Mouse (Mus musculus) heart, embryonic 11.5 days (tissue): ENCODE measurements around the gene Agpat4. TPM values are rescaled to one million over a fixed set of nuclear protein-coding genes. Genes with fewer than 3 reads are reported as not detected.

Experiments used
- ATAC-seq: fragments of 200-750 bp; cut with Nextera tagmentation; replicated peaks from 2 replicates; pipeline ENCODE4 v1.8.0; 2017; ENCODE audit warnings: moderate library complexity; ENCODE audit not compliant: insufficient number of reproducible peaks, low FRiP score, low TSS enrichment
- H3K27ac ChIP-seq: fragments of 300-500 bp; sonication (generic); 2 replicates; pipeline ENCODE4 v1.5.1; 2014; ENCODE audit warnings: mild to moderate bottlenecking, low read depth, low read length
- H3K27me3 ChIP-seq: fragments of 300-500 bp; sonication (generic); 2 replicates; pipeline ENCODE4 v1.6.1; 2014; ENCODE audit warnings: mild to moderate bottlenecking, low read length, mixed read lengths; ENCODE audit not compliant: control insufficient read depth, insufficient read depth
- H3K36me3 ChIP-seq: fragments of 300-500 bp; sonication (generic); 2 replicates; pipeline ENCODE4 v1.6.1; 2014; ENCODE audit warnings: mild to moderate bottlenecking, low read length, moderate library complexity, mixed read lengths; ENCODE audit not compliant: control insufficient read depth, insufficient read depth
- H3K4me1 ChIP-seq: fragments of 300-500 bp; sonication (generic); 2 replicates; pipeline ENCODE4 v1.6.1; 2014; ENCODE audit warnings: low read length; ENCODE audit not compliant: control insufficient read depth, insufficient read depth
- H3K4me2 ChIP-seq: fragments of 300-500 bp; sonication (generic); 2 replicates; pipeline ENCODE4 v1.6.1; 2014; ENCODE audit warnings: mild to moderate bottlenecking, moderate library complexity
- H3K4me3 ChIP-seq: fragments of 300-500 bp; sonication (generic); 2 replicates; pipeline ENCODE4 v1.5.1; 2014; ENCODE audit warnings: low read depth, low read length
- H3K9ac ChIP-seq: fragments of 300-500 bp; sonication (generic); 2 replicates; pipeline ENCODE4 v1.6.1; 2014; ENCODE audit warnings: mild to moderate bottlenecking, low read depth, low read length, moderate library complexity
- H3K9me3 ChIP-seq: fragments of 300-500 bp; sonication (generic); replicated peaks from 2 replicates; pipeline ENCODE4 v1.6.1; 2016; ENCODE audit warnings: low read length; ENCODE audit not compliant: control insufficient read depth
- WGBS: fragments of 180-500 bp; shearing (Covaris S2); extraction: QIAGEN DNeasy Blood & Tissue Kit; methylation state at CpG from one replicate; pipeline ENCODE4 v1.1.7; 2014; ENCODE audit not compliant: insufficient replicate concordance; 5-methylcytosine and 5-hydroxymethylcytosine counted together
- polyA plus RNA-seq: library from polyadenylated mRNA; unstranded; fragments of >200 nt; fragmentation: Nextera tagmentation; extraction: Ambion mirVana; gene quantifications from 2 replicates; pipeline ENCODE4 v1.2.1, GENCODE M21; 2014

Gene Agpat4
- polyA plus RNA-seq, 1 experiment from 2014 or later: 21.0 TPM

DNA sequence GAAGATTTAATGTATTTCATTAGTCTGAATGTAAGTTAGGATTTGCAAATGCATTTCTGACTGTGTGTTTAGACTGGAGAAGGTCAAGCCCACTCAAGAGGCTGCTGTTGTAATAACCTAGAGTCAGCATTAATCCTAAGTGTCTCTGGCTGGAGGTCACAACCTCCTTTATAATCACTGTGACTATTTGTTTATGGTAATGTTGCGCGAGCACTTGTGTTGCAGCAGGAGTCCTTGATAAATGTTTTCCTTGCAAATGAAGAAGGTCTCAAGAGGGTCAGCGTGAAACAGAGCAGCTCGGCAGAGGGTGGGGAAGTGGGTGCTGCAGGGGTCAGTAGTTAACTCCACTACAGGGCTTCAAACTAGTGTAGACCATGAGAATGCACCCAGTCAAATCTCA, 57.1 kb downstream of the Agpat4 start:
- Histone ChIP-seq H3K4me1 (0 out of 2 replicates have a peak, but pooled peaks cover 3% of the 10 kb centered on the region), H3K27ac (no peak overlapping the region), H3K9ac (no peak overlapping the region), H3K9me3 (peaks cover 4% of the 10 kb centered on the region), H3K4me3 (no peak overlapping the region), H3K27me3 (no peaks in the 10 kb centered on the region), H3K36me3 (peaks cover 3% of the 10 kb centered on the region; the same call in 1 of the 2 replicates), H3K4me2 (no peak overlapping the region)
- WGBS: 64% methylated on average over 4 of the region's 4 CpGs
- ATAC-seq: no peak

DNA sequence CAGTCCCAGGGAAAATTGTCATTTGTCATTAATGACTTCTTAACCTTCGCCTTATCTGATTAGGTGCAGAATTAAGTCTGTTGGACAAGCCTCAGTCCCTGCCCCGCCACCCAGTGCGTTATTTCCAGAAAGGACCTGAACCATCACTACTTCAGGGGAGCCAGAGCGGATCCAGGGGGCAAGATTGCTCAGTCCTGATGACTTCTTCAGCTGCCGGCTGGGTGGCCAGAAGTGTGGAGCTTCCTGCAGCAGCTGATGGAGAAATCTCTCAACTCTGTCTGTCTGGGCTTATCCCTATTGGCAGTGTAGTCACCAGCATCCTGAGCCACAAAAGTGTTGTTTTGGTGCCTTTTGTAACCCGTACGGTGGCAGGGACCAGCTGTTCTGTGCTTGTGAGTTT, 60.8 kb downstream of the Agpat4 start:
- H3K36me3 ChIP-seq: peaks cover 3% of the 10 kb centered on the region; the same call in 1 of the 2 replicates
- H3K27me3 ChIP-seq: no peaks in the 10 kb centered on the region
- H3K4me1 ChIP-seq: 0 out of 2 replicates have a peak, but pooled peaks cover 3% of the 10 kb centered on the region
- no peak overlapping the region for H3K27ac ChIP-seq
- no peak overlapping the region for H3K9ac ChIP-seq
- H3K9me3 ChIP-seq: peaks cover 4% of the 10 kb centered on the region
- no peak for ATAC-seq
- no peak overlapping the region for H3K4me3 ChIP-seq
- 82% methylated on average over 7 of the region's 7 CpGs for WGBS
- no peak overlapping the region for H3K4me2 ChIP-seq

DNA sequence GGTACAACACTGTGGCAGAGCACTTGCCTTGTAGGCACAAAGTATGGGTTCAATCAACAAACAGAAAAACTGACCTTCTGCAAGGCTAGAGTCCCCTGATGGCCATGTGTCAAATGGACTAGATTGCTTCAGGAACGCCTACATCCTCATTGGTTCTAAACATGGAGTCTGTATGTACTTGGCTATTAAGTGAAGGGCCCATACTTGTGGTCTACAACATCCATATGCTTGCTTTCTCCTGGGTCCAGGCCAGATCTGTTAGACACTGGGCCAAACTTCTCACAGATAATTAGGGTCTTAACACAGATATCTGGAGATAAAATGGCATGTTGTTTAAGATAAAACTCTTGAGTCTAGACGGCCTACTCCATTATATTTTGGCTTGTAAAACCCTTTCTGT, 61.3 kb downstream of the Agpat4 start:
- H3K9me3 ChIP-seq: peaks cover 4% of the 10 kb centered on the region
- no peak overlapping the region for H3K4me3 ChIP-seq
- ATAC-seq: no peak
- no peak overlapping the region for H3K9ac ChIP-seq
- H3K27me3 ChIP-seq: no peaks in the 10 kb centered on the region
- no peak overlapping the region for H3K27ac ChIP-seq
- H3K4me2 ChIP-seq: no peak overlapping the region
- H3K36me3 ChIP-seq: peaks cover 3% of the 10 kb centered on the region; the same call in 1 of the 2 replicates
- 77% methylated on average over 2 of the region's 2 CpGs for WGBS
- H3K4me1 ChIP-seq: 0 out of 2 replicates have a peak, but pooled peaks cover 3% of the 10 kb centered on the region

DNA sequence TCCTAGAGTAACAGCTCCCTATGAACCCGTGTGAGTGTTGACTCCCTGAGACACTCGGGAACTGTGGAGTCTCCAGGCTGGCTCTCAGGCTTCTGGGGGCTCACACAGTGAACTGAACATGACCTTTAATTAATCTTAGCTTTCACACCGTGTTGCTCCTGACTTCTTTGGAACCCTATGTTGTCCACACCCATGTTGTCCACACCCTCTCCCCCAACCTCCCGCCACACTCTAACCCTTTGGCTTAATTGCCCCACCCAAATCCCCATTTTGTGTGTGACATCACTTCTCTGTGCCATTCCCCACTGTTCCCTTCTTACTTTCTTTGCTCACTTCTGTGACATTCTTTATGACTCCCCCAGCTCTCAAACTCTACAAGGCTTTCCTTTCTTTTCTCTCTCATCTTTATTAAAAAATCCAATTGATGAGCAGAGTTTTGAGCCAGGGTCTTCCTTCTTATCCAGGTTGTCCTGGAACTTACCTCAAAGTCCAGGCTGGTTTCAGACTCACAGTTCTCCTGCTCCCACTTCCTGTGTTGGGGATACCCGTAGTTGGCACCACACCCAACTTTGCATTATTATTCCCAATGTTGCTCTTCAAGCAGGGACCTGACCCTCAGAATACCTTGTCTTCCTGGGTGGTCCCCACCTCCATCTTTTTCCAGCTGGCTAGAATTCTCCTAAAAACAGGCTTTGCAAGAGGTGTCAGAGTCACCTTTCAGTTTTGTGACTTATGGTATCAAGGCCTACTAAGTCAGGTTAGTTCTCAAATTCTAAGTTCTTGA, 64.4 kb downstream of the Agpat4 start:
- no peaks in the 10 kb centered on the region for H3K36me3 ChIP-seq
- no peaks in the 10 kb centered on the region for H3K9me3 ChIP-seq
- no peaks in the 10 kb centered on the region for H3K27me3 ChIP-seq
- no peak overlapping the region for H3K4me2 ChIP-seq
- 0 out of 2 replicates have a peak, but pooled peaks cover 3% of the 10 kb centered on the region for H3K4me1 ChIP-seq
- H3K27ac ChIP-seq: 0 out of 2 replicates have a peak overlapping the region, but pooled peaks have one; percentile 22
- peak; percentile 67; the same call in 1 of the 2 replicates for ATAC-seq
- no peak overlapping the region for H3K4me3 ChIP-seq
- 65% methylated on average over 5 of the region's 5 CpGs for WGBS
- H3K9ac ChIP-seq: no peak overlapping the region

DNA sequence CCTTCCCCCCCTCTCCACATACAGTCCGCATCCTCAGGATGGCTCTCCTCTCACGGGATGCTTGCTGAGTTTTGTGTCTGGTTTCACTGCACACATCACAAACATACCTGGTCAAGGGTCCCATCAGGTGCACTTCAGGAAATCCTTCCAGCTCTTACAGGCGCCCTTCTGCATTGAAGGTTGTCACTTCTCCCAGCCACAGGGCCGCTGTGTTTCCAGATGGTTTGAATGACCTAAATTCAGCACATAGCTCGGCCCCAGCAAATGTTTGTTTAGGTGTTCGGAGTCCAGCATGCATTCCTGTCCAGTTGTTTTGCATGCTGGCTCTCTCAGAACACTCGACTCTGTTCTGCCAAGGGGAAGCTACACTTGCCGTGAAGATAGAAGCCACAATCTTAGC, 65.8 kb downstream of the Agpat4 start:
- H3K9me3 ChIP-seq: no peaks in the 10 kb centered on the region
- H3K27ac ChIP-seq: 0 out of 2 replicates have a peak overlapping the region, but pooled peaks have one; percentile 22
- no peak for ATAC-seq
- H3K27me3 ChIP-seq: no peaks in the 10 kb centered on the region
- H3K36me3 ChIP-seq: no peaks in the 10 kb centered on the region
- no peak overlapping the region for H3K4me2 ChIP-seq
- 73% methylated on average over 8 of the region's 8 CpGs for WGBS
- no peaks in the 10 kb centered on the region for H3K4me1 ChIP-seq
- no peak overlapping the region for H3K4me3 ChIP-seq
- no peak overlapping the region for H3K9ac ChIP-seq

DNA sequence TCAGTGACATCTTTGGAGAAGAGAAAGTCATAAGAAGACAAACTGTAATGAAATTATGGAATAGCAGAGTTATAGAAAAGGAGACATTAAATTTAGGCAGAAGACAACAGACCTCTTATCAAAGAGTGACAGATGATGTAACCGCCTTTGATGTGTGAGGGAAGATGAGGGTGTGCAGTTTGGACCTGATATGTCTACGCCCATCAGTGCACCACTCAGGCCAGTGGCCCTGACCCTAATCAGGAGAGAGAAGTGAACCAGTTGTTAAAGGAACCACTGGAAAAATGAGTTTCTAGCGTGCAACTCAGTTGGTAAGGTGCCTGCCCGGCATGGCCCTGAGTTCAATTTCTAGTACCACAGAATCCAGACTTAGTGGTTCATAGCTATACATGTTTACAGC, 67.4 kb downstream of the Agpat4 start:
- Histone ChIP-seq H3K4me1 (no peaks in the 10 kb centered on the region), H3K9ac (0 out of 2 replicates have a peak overlapping the region, but pooled peaks have one; percentile 10), H3K4me3 (no peak overlapping the region), H3K36me3 (no peaks in the 10 kb centered on the region), H3K9me3 (no peaks in the 10 kb centered on the region), H3K27me3 (no peaks in the 10 kb centered on the region), H3K27ac (peak overlapping the region; percentile 82), H3K4me2 (no peak overlapping the region)
- WGBS: 76% methylated on average over 4 of the region's 4 CpGs
- peak; percentile 92 for ATAC-seq

DNA sequence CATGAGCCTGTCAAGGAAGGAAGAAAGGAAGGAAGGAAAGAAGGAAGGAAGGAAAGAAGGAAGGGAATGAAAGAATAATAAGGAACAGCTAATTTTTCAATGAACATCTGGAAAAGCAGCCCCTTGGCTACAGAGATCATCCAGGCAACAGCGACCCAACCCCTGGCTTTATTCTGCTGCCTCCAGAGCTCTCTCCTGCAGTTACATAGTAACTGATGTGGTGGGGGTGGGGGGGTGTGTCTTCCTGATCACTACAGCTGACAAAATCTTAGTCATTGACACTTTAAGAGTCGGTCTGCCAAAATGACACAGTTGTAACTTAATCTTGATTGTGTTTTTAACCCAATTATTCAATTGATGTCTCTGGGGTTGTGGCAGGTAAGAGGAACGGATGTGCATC, 67.8 kb downstream of the Agpat4 start:
- no peaks in the 10 kb centered on the region for H3K9me3 ChIP-seq
- peak overlapping the region; percentile 82 for H3K27ac ChIP-seq
- no peaks in the 10 kb centered on the region for H3K4me1 ChIP-seq
- 67% methylated on average over 3 of the region's 3 CpGs for WGBS
- peak overlapping the region; percentile 10; the same call in 1 of the 2 replicates for H3K9ac ChIP-seq
- H3K4me2 ChIP-seq: no peak overlapping the region
- H3K36me3 ChIP-seq: no peaks in the 10 kb centered on the region
- no peak overlapping the region for H3K4me3 ChIP-seq
- H3K27me3 ChIP-seq: no peaks in the 10 kb centered on the region
- ATAC-seq: no peak

DNA sequence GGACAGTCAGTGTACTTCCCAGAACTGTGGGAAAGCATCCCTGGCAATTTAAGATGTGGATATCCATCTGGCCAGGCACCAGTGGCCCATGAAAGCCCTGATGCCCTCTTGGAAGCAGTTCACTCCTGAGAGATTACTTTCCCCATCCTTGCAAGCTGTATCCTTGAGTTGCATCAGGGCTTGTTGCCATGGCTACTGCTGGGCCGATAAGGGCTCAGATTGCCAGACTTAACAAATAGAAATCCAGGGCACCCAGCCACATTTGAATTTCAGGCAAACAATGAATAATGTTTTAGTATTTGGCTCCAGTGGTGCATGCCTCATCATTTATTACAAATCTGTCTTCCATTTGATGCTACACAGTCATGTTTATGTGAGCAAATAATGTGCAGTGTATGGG, 69.3 kb downstream of the Agpat4 start:
- Histone ChIP-seq H3K4me1 (no peaks in the 10 kb centered on the region), H3K36me3 (no peaks in the 10 kb centered on the region), H3K9me3 (no peaks in the 10 kb centered on the region), H3K27ac (no peak overlapping the region), H3K27me3 (no peaks in the 10 kb centered on the region), H3K4me3 (no peak overlapping the region), H3K9ac (no peak overlapping the region), H3K4me2 (no peak overlapping the region)
- ATAC-seq: no peak
- 73% methylated on average over 1 of the region's 1 CpGs for WGBS
